Mouse (Mus musculus): ENCODE measurements around the gene Crat.

The Crat gene

DNA sequence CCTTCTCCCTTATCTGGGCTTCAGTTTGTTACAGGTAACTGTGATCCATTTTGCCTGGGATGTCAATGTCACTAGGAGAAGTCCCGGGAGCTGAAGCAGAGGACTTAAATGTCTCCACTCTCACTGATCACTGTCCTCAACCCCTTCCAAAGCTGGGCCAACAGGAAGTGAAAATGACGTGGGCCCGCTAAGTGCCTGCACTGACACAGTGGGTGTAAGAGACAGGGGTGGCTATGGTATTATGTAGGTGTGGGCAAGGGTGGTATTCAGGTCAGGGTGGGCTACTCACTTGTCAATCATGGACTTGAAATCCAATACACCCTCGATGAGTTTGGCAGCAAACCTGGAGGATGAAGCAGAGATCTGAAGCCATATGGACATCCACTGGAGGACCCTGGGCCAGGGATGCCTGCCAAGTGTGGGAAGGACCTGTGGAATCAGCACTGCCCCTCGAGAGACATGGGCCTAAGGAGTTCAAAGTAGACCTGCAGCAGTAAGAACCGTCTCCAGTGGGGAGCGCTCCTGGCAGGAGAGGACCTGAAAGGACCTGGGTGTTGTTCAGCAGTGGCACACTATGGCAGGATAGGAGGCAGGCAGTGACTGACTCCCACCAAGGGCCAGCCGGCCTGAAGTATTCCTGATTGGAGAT is 7.0 kb downstream of the Crat start:
- DNase-seq (ENCODE audit: low read depth, low spot score): no peak

DNA sequence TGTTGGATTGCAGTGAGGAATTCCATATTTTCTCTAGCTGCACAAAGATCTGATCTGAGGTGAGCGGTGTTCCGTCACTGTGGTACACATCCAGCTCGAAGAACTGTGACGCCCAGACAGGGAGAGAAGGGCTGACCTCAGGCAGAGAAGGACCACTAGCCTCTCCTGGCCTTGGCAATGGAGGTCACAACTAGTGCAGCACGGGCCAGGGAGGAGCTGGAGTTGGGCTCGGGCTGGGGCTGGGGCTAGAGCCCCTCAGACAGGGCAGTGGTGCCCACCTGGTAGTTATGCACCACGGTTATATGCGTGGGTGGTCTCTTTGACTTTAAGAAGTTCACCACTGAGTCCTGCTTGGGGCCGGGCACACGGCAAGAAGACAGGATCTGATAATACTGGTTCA is 7.8 kb downstream of the Crat start:
- DNase-seq (ENCODE audit: low read depth, low spot score): no peak

DNA sequence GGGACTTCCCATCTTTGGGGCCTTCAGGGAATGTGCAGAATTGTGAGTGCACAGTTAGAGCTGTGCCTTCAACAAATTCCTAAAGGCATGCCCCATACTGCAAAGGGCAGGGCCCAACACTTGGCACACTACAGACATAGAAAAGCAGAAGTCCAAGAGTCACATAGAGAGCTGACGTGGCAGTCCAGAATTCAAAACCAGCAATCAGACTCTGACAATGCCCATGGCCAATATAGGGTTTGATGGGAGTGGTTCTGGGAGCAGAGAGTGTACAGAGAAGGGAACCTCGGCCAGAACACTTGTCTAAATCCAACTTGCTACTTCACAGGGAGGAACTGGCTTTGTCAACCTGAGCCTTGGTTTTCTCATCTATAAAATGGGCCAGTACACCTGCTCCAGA is 8.4 kb downstream of the Crat start:
- no peak for DNase-seq (ENCODE audit: low read depth, low spot score)

DNA sequence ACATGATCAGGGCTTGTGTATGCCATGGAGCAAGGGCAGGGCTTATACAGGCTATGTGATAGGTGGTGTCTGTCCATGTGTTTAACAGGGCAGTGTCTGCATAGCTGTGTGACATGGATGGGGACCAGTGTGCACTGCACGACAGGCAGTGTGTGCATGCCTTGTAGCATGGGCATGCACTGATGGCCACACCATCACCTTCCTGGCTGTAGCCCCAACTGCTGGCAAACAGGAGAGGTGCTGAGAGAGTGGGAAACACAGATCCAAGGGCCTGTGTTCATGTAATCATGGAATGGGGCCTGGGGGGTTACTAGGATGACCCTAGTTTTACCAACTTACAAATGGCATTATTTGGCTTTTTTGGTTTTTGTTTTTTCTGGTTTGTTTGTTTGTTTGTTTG is 11.7 kb downstream of the Crat start:
- no peak for DNase-seq (ENCODE audit: low read depth, low spot score)

DNA sequence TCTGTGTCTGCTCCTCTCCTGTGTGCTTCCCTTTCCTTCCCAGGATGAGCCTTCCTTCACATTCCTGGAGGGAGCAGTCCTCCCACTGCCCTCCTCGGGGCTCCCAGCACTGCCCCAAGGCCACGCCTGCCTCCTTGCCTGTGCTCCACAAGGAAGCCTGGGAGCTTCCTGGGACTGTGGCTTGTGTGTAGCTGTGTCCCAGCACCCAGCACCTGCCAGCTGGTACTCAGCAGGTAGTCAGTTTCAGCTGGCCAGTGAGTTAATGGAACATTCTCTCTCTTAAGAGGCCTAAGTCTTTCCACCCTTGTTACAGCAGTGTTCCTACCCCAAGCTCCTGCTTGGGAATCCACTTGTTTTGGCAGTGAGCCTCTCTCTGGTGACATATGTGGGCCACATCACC is 12.8 kb downstream of the Crat start:
- DNase-seq (ENCODE audit: low read depth, low spot score): no peak

DNA sequence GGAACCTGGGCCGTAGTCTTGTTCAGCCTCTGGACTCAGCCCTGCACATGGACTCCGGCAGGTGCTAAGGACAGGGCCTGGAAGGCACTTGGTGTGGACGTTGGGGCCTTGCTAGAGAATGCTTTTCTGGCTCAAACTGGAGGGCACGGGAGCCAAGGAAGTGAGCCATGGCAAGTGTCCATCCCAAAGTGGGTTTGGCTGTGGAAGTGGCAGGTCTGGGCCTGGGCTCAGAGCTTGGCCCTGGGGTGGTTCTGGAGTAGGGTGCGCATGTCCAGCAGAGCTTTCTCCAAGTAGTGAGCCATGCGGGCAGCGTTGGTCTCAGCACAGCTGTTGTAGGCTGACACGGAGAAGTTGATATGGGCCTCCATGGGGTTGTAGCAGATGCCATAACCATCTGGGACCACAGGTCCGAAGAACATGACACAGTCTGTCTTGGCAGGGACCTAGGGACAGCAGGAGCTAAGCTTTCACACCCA is 13.2 kb downstream of the Crat start:
- peak; percentile 86 for DNase-seq (ENCODE audit: low read depth, low spot score)

DNA sequence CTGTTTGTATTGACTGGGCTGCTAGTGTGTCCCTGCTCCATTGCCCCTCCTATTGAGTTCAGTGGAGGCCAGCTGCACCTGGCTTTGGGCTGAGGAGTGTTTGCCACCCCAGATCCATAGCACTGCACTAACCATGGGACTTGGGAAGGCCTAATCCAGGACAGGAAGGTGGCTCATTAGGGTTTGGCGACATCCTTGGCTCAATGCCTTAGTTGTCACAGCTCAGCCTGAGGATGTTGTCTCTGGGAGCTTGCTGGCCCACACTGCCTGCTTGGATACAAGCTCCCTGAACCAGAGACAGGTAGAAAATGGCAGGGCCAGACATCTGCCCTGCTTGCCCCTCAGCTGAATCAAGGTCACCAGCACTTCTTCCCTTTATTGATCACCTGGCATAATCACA is 14.0 kb downstream of the Crat start:
- DNase-seq (ENCODE audit: low read depth, low spot score): no peak

DNA sequence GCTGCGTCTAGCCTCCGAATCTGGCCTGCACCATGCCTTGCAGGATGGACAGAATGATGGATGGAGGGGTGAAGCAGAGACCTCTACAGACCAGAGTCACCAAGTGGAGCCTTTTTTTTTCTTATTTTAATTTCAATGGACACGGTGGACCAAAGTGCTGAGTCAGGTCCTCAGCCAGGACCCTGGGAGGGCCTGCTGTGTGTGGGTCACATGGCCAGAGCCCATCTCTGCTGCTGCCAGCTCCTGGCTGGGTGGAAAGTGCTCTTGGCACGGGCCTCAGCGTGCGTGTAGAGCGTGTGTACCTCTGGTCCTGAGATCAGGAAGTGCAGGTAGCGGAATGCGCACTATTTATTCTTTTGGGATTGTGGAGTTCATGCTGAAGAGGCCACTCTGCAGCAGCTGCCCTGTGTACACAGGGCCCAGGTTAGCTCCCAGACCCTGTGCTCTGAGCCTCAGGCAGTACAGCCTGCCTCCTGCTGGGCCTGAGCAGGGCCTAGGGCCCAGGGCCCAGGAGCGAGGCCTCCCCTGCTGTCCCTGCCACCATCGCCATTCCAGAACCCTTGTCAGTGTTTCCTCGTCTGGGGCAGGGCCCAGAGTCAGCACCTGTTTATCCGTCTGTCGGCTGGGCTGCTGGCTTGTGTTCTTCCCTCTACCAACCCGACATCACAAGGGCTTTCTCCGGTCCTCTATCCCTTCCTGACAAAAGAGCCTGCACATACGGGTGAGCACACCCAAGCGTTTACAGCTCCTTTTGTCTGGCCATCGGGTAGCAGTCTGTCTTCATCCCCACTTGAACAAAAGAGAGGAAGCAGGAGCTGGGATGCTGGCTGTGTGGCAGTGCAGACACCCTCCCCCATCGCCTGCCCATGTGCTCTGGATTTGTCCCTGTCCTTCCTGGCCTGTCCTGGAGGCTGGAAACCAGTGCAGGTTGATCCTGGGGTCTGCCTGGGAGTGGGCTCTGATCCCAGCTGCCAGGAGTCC is 16.1 kb downstream of the Crat start:
- DNase-seq (ENCODE audit: low read depth, low spot score): no peak

DNA sequence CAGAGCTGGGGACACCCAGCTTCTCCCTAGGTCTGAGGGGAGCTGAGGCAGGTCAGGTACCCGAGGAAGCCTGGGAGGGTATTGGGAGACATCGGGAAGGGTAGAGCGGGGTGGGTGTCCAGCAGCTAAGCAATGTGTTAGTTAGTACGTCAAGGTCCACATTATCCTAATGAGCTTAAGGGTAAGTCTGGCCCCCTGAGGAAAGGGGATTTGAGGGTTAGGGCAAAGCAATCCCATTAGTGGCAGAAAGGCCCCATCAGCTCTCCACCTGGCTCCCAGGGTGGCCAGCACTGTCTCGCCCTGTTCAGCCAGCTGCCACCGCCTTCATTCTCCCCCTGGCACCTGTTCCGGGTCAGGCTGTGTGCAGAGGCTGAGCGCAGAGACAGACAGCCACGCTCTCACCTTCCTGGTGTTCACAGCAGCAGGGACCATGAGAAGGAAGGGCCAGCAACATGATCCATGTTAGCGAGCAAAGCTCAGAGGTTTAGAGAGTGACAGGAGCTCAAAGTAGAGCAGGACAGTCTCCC is 17.6 kb downstream of the Crat start:
- no peak for DNase-seq (ENCODE audit: low read depth, low spot score)

DNA sequence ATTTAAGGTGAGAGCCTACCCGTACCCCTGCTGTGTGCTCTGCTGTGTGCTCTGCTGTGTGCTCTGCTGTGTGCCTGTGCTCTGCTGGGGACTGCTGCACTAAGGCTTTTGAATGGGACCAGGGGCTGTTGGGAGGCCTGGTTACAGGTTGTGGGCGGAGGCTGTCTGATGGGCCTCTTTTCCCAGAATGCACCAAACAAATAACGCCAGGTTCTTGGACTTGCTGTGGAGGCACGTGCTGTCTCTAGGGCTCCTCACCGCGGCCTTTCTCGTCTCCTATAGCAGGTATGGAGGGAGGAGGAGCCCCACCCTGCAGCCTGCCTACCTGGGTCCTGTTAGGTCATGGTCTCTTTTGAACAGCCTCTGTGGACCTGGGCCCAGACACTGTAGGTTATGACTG is 19.4 kb downstream of the Crat start:
- no peak for DNase-seq (ENCODE audit: low read depth, low spot score)

DNA sequence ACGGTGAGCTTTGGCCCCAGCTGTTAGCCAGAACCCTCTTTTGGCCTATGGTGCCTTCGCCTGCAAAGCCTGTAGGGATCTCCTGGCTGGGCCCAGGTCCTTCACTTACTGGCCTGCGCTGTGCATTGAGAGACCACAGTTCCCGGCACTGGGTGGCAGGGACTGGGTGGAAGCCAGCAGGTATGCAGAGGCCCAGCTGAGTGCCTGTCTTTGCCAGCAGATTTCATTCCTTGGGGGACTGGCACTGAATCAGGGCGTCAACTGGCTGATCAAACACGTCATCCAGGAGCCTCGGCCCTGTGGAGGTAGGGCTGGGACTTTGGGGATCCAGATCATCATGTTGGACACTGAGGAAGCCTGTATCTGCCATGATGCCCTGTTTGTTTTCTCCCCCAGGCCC is 19.9 kb downstream of the Crat start:
- DNase-seq (ENCODE audit: low read depth, low spot score): no peak

DNA sequence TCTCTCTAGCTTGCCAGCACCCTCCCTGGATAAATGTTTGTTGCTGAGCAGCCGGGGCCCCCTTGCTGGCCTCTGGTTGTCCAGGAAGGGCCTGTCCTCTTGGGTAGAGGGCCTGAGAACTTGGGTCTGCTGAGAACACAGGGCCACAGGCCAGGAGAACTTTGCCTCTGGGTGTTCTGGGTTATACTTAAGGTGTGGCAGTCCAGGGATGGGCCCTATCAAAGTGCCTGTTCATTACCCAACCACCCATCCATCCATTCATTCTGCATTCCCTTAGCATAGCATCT is 22.3 kb downstream of the Crat start:
- DNase-seq (ENCODE audit: low read depth, low spot score): no peak

DNA sequence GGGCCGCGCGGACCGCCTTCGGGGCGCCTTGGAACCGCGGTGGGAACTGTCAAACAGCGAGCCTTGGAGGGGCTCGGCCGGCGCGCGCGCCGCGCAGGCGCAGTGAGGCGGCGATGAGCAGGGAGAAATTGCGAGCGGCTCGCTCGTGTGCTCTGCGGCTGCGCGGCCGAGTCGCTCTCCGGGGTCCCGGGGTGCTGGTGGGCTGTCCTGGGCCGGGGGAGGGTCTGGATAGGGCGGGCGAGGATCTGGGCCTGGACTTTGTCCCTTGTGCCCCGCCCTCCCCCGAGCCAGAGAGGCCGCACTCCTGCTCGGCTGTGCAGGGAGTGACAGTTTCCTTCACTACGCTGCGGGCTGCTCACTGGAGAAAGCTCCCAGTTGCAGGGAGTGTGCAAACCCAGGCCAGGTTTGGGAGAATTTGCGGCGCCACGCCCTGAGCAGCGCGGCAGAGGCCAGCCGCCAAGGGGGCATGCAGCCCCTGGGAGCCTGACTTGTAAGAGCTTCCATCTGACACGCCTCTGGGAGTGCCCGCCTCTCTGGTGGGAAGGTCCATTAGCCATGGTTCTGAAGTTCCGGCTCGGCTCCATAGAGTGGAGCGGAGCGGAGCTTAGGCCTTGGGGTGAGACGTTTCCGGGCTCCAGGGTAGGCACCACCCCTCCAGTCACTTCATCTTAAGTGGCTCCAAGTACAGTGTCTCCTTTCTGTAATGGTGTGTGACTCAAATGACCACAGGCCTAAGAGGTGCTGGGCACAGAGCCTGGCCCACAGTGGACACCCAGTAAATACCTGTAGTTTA is 22.8 kb downstream of the Crat start:
- DNase-seq (ENCODE audit: low read depth, low spot score): peak; percentile 71

DNA sequence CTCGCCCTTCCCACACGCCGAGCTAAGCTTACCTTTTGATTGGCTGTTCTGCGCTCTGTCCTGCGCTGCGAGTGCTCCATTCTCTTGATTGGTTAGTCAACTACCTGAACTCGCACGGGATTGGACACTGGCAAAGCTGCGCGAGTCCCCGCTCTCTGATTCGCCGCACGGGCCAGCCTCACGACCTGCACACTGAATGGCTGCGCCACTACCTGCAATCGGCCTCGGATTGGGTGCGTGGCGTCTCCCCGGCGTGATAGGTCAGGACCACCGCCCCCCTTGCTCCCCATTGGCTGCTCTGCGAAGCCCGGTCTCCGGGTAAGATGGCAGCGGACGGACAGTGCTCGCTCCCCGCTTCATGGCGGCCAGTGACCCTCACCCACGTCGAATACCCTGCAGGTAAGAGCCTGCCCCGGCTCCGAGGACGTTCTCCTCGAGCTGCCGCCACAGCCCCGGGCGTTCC is 23.5 kb downstream of the Crat start, which contains the start of gene Dolpp1:
Gene Dolpp1 (plus strand): TSS at position 141 of the 463 bp plus-strand sequence.
- DNase-seq (ENCODE audit: low read depth, low spot score): peak; percentile 98

DNA sequence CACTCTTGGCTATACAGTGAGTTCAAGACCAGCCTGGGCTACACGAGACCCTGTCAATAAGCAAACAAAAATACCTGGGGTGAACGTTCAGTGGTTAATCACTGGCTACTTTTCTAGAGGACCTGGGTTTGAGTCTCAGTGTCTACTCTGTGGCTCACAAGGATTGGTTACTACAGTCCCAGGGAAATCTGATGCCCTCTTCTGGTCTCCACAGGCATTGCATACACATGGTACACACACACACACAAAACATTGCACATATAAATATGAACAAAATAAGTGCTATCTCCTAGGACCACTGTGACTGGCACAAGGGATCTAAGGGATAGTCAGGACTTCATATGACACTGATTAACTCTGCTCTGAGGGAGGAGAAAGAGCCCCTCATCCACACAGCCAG is 26.6 kb downstream of the Crat start:
- DNase-seq (ENCODE audit: low read depth, low spot score): no peak

DNA sequence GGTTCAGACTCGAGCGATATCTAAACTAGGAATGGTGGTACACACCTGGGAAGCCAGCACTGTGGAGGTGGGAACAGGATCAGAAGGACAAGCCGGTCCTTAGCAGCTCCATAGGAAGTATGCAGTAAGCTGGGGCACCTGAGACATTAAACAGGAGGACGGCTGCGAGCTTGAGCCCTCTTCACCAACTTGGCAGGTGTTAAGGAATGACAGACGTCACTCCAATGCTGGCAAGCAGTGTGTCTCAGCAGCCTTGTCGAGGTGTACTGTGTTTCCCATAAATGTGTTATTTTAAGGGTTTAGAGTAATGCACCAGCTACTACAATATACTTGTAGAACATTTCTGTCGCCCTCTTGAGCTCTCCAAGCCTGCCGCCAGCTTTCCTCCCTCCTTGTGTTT is 28.7 kb downstream of the Crat start:
- no peak for DNase-seq (ENCODE audit: low read depth, low spot score)

DNA sequence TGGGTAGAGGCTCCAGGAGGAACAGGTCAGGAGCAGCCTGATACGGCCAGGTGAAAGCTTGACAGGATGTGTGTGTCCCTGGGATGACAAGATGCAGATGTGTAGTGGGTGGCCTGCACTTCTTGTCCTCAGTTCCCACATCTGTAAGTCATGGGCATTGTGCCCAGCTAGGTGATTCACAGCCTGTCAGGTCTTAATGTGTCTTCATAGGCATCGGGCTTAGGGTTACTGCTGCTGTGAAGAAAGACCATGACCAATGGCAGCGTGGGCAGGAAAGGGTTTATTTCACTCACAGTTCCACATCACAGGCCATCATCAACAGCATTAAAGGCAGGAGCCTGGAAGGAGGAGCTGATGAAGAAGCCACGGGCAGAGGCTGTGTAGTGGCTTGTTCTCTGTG is 30.0 kb downstream of the Crat start:
- DNase-seq (ENCODE audit: low read depth, low spot score): no peak

DNA sequence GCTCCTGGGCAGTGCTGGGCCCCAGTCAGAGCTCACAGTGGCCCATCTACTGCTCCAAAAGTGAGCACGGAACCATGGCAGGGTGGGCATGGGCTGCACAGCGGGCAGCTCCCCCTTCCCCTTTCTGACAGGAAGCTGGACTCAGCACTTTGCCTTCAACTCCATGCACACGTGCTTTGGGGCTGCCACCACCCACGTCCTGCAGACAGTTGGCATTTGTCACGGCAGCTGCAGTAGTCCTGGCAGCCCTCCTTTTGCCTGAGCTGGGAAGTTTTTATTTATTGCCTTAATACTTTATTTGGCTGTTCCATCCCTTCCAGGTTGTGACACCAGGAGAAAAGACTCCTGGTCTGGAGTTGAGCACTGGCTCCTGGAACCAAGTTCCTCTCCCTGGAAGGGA is 30.8 kb downstream of the Crat start:
- no peak for DNase-seq (ENCODE audit: low read depth, low spot score)

DNA sequence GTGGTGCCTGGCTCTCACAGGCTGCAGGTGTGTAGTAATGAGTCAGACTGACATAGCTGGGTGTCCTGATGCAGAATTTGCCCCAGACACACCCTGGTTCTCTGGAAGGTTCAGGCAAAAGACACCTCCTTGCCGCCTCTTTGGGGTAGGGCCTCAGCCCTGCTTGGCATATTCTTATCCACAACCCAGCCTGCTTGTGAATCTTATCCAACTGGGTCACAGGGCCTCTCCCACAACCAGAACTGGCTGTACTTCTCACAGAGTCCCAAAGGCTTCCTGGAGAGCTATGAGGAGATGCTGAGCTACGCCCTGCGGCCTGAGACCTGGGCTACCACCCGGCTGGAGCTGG is 34.3 kb downstream of the Crat start:
- peak; percentile 58 for DNase-seq (ENCODE audit: low read depth, low spot score)

DNA sequence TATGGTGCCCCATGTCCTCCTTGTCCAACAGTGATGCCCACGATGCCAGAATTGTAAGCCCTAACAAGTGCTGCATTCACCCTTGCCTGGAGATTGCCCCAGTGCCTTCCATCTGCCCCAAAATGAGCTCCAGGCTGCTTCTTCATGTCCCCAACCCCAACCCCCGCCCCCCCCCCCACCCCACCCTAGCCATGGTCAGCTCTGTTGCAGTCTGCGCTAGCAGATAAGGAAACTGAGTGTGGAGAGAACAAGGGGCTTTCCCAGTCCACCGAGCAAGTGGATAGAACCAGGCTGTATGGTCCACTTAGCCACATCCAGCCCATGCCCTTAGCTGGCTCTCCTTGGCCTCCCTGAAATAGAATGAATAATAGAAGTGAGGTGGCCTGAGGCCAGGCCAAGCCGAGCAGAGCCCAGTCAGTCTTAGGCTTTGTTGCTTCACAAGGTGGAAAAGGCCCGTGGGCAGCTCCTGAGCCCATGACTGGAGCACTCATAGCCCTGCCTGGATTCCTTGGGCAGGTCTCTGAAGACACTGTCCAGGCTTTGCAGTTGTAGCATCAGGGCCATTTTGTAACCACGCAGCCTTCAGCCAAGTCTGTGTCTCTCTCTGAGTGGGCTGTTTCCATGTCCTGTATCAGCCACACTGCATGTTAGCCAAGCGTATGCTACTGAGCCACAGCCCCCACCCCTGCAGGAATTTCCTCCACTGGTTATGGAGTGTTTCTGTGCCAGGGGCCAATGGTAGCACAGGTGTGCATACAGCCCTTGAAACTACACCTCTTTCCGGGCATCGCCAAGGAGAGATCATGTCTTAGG is 34.8 kb downstream of the Crat start:
- DNase-seq (ENCODE audit: low read depth, low spot score): no peak

DNA sequence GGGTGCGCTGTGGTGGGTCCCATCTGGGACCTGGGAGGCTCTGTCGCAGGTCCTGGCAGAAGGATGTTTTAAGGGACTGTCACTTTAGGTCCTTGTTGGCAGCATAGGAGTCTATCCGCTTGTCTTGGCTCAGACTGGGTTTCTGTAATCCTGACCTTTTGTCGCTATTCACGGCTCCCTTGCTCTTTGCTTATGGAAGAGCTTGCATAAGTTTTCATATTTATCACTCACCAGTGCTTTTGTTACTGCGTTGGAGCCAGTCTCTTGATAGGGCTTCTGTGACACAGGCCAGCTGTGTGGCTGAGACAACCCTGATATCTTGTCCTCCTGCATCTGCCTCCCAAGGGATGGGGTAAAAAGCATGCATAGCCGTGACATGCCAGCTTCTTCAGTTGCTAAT is 36.3 kb downstream of the Crat start:
- DNase-seq (ENCODE audit: low read depth, low spot score): no peak
